Mouse (Mus musculus) liver, embryonic 15.5 days (tissue): ENCODE data around the gene Ergic2. TPM values are rescaled to one million over a fixed set of nuclear protein-coding genes. Genes with fewer than 3 reads are reported as not detected.

Source experiments
- ATAC-seq: fragments of 200-750 bp; cut with Nextera tagmentation; 2 replicates; pipeline ENCODE4 v1.8.0; 2017; ENCODE audit warnings: moderate number of reproducible peaks, mild to moderate bottlenecking, moderate library complexity; ENCODE audit not compliant: insufficient read depth
- H3K27ac ChIP-seq: fragments of 300-500 bp; sonication (generic); replicated peaks from 2 replicates; pipeline ENCODE4 v1.5.1; 2015; ENCODE audit warnings: mild to moderate bottlenecking, inconsistent platforms
- H3K27me3 ChIP-seq: fragments of 300-500 bp; sonication (generic); 2 replicates; pipeline ENCODE4 v1.6.1; 2015; ENCODE audit warnings: mild to moderate bottlenecking, inconsistent platforms
- H3K36me3 ChIP-seq: fragments of 300-500 bp; sonication (generic); replicated peaks from 2 replicates; pipeline ENCODE4 v1.6.1; 2015; ENCODE audit warnings: moderate library complexity, mild to moderate bottlenecking, inconsistent platforms
- H3K4me1 ChIP-seq: fragments of 300-500 bp; sonication (generic); replicated peaks from 2 replicates; pipeline ENCODE4 v1.6.1; 2015; ENCODE audit warnings: inconsistent platforms
- H3K4me2 ChIP-seq: fragments of 300-500 bp; sonication (generic); 2 replicates; pipeline ENCODE4 v1.6.1; 2015; ENCODE audit warnings: moderate library complexity, mild to moderate bottlenecking, inconsistent platforms
- H3K4me3 ChIP-seq: fragments of 300-500 bp; sonication (generic); replicated peaks from 2 replicates; pipeline ENCODE4 v1.5.1; 2015; ENCODE audit warnings: mild to moderate bottlenecking, inconsistent platforms
- H3K9ac ChIP-seq: fragments of 300-500 bp; sonication (generic); 2 replicates; pipeline ENCODE4 v1.6.1; 2015; ENCODE audit warnings: moderate library complexity, mild to moderate bottlenecking, inconsistent platforms
- H3K9me3 ChIP-seq: fragments of 300-500 bp; sonication (generic); replicated peaks from 2 replicates; pipeline ENCODE4 v1.6.1; 2016; ENCODE audit warnings: inconsistent platforms
- WGBS: fragments of 180-500 bp; shearing (Covaris S2); methylation state at CpG from one replicate; pipeline ENCODE4 v1.1.7; 2015; ENCODE audit warnings: mixed read lengths; ENCODE audit not compliant: insufficient replicate concordance; 5-methylcytosine and 5-hydroxymethylcytosine counted together
- polyA plus RNA-seq: library from polyadenylated mRNA; unstranded; fragments of >200 nt; fragmentation: Nextera tagmentation; extraction: Ambion mirVana; gene quantifications from 2 replicates; pipeline ENCODE4 v1.2.1, GENCODE M21; 2015

Ergic2 gene
- polyA plus RNA-seq = 93.6 and 104 TPM in 2 replicates

- peak; percentile 98 for ATAC-seq
These were observed at the start of gene Ergic2 for GRCm38 (mm10) chr6:148211897-148212680. TSS of gene Ergic2 (minus strand) at chr6:148212374.

GRCm38 (mm10) chr6:148260729-148261101 is 48.5 kb upstream of the Ergic2 start:
- H3K36me3 ChIP-seq = no peaks in the 10 kb centered on the region
- H3K4me3 ChIP-seq = no peak overlapping the region
- H3K4me1 ChIP-seq = no peaks in the 10 kb centered on the region
- no peak overlapping the region for H3K27ac ChIP-seq
- no peak overlapping the region for H3K9ac ChIP-seq
- H3K9me3 ChIP-seq = no peaks in the 10 kb centered on the region
- 83% methylated on average over 6 of the region's 6 CpGs for WGBS
- H3K4me2 ChIP-seq = no peak overlapping the region
- no peaks in the 10 kb centered on the region for H3K27me3 ChIP-seq
- no peak for ATAC-seq

More at GRCm38 (mm10) chr6:148211897-148212680, at the start of gene Ergic2:
- peak within 1 kb of the TSS; percentile 95 for H3K4me3 ChIP-seq
- whole genome bisulfite sequencing = under 1% methylated on average over 61 of the region's 61 CpGs
- H3K27ac ChIP-seq = peak within 1 kb of the TSS; percentile 95
- H3K27me3 ChIP-seq = no peaks in the 10 kb centered on the region
- H3K9me3 ChIP-seq = no peaks in the 10 kb centered on the region
- H3K9ac ChIP-seq = peak within 1 kb of the TSS; percentile 97
- H3K36me3 ChIP-seq = 0 out of 2 replicates have a peak, but pooled peaks cover 11% of the 10 kb centered on the region
- peaks cover 29% of the 10 kb centered on the region for H3K4me1 ChIP-seq
- peak within 1 kb of the TSS; percentile 81 for H3K4me2 ChIP-seq

- Histone ChIP-seq H3K36me3 (no peaks in the 10 kb centered on the region), H3K4me1 (no peaks in the 10 kb centered on the region), H3K9me3 (no peaks in the 10 kb centered on the region), H3K4me3 (no peak overlapping the region), H3K27ac (no peak overlapping the region), H3K9ac (no peak overlapping the region), H3K27me3 (no peaks in the 10 kb centered on the region), H3K4me2 (no peak overlapping the region)
- WGBS = 53% methylated on average over 4 of the region's 4 CpGs
- ATAC-seq = peak; percentile 47; the same call in 1 of the 2 replicates
These were observed 48.0 kb upstream of the Ergic2 start for GRCm38 (mm10) chr6:148259979-148260728.

GRCm38 (mm10) chr6:148259074-148259473 is 46.9 kb upstream of the Ergic2 start:
- no peaks in the 10 kb centered on the region for H3K9me3 ChIP-seq
- 74% methylated on average over 8 of the region's 8 CpGs for WGBS
- no peak for ATAC-seq

GRCm38 (mm10) chr6:148257805-148258204 is 45.6 kb upstream of the Ergic2 start:
- H3K27me3 ChIP-seq = no peaks in the 10 kb centered on the region
- no peaks in the 10 kb centered on the region for H3K4me1 ChIP-seq
- WGBS = 21% methylated on average over 2 of the region's 2 CpGs
- H3K4me2 ChIP-seq = no peak overlapping the region
- ATAC-seq = no peak
- no peaks in the 10 kb centered on the region for H3K36me3 ChIP-seq
- no peaks in the 10 kb centered on the region for H3K9me3 ChIP-seq
- H3K4me3 ChIP-seq = no peak overlapping the region
- no peak overlapping the region for H3K9ac ChIP-seq
- H3K27ac ChIP-seq = no peak overlapping the region

More at GRCm38 (mm10) chr6:148259074-148259473, 46.9 kb upstream of the Ergic2 start:
- H3K27ac ChIP-seq = no peak overlapping the region
- H3K4me1 ChIP-seq = no peaks in the 10 kb centered on the region
- no peak overlapping the region for H3K4me2 ChIP-seq
- H3K4me3 ChIP-seq = no peak overlapping the region
- H3K9ac ChIP-seq = no peak overlapping the region
- H3K36me3 ChIP-seq = no peaks in the 10 kb centered on the region
- no peaks in the 10 kb centered on the region for H3K27me3 ChIP-seq

- Histone ChIP-seq H3K4me1 (no peaks in the 10 kb centered on the region), H3K36me3 (no peaks in the 10 kb centered on the region), H3K4me3 (no peak overlapping the region), H3K9ac (no peak overlapping the region), H3K27ac (no peak overlapping the region), H3K27me3 (no peaks in the 10 kb centered on the region), H3K4me2 (no peak overlapping the region), H3K9me3 (no peaks in the 10 kb centered on the region)
- no peak for ATAC-seq
- WGBS = 60% methylated on average over 3 of the region's 3 CpGs
These were observed 43.9 kb upstream of the Ergic2 start for GRCm38 (mm10) chr6:148256109-148256508.

- no peaks in the 10 kb centered on the region for H3K9me3 ChIP-seq
- H3K27me3 ChIP-seq = no peaks in the 10 kb centered on the region
- no peaks in the 10 kb centered on the region for H3K4me1 ChIP-seq
- no peaks in the 10 kb centered on the region for H3K36me3 ChIP-seq
- no peak overlapping the region for H3K27ac ChIP-seq
- 57% methylated on average over 1 of the region's 1 CpGs for WGBS
- H3K4me3 ChIP-seq = no peak overlapping the region
- H3K9ac ChIP-seq = no peak overlapping the region
- ATAC-seq = no peak
- no peak overlapping the region for H3K4me2 ChIP-seq
These were observed 43.4 kb upstream of the Ergic2 start for GRCm38 (mm10) chr6:148255395-148256053.

- no peak for ATAC-seq
- H3K9ac ChIP-seq = no peak overlapping the region
- 53% methylated on average over 3 of the region's 3 CpGs for WGBS
- no peak overlapping the region for H3K4me2 ChIP-seq
- no peaks in the 10 kb centered on the region for H3K36me3 ChIP-seq
- H3K4me1 ChIP-seq = 0 out of 2 replicates have a peak, but pooled peaks cover 8% of the 10 kb centered on the region
- no peaks in the 10 kb centered on the region for H3K27me3 ChIP-seq
- H3K9me3 ChIP-seq = no peaks in the 10 kb centered on the region
- no peak overlapping the region for H3K27ac ChIP-seq
- H3K4me3 ChIP-seq = no peak overlapping the region
These were observed 37.0 kb upstream of the Ergic2 start for GRCm38 (mm10) chr6:148249221-148249620.

- Histone ChIP-seq H3K9me3 (no peaks in the 10 kb centered on the region), H3K27ac (no peak overlapping the region), H3K9ac (no peak overlapping the region), H3K4me2 (no peak overlapping the region), H3K27me3 (no peaks in the 10 kb centered on the region), H3K4me1 (0 out of 2 replicates have a peak, but pooled peaks cover 8% of the 10 kb centered on the region), H3K4me3 (no peak overlapping the region), H3K36me3 (no peaks in the 10 kb centered on the region)
- no peak for ATAC-seq
- 30% methylated on average over 2 of the region's 2 CpGs for WGBS
These were observed 36.5 kb upstream of the Ergic2 start for GRCm38 (mm10) chr6:148248625-148249024.

- H3K27ac ChIP-seq = no peak overlapping the region
- no peaks in the 10 kb centered on the region for H3K9me3 ChIP-seq
- no peaks in the 10 kb centered on the region for H3K36me3 ChIP-seq
- 0 out of 2 replicates have a peak, but pooled peaks cover 8% of the 10 kb centered on the region for H3K4me1 ChIP-seq
- H3K4me3 ChIP-seq = no peak overlapping the region
- WGBS = 59% methylated on average over 7 of the region's 7 CpGs
- no peak; the same call in 1 of the 2 replicates for ATAC-seq
- H3K4me2 ChIP-seq = no peak overlapping the region
- no peaks in the 10 kb centered on the region for H3K27me3 ChIP-seq
- no peak overlapping the region for H3K9ac ChIP-seq
These were observed 34.4 kb upstream of the Ergic2 start for GRCm38 (mm10) chr6:148246544-148246943.

- no peaks in the 10 kb centered on the region for H3K36me3 ChIP-seq
- H3K4me1 ChIP-seq = 0 out of 2 replicates have a peak, but pooled peaks cover 8% of the 10 kb centered on the region
- no peaks in the 10 kb centered on the region for H3K27me3 ChIP-seq
- H3K27ac ChIP-seq = no peak overlapping the region
- WGBS = 62% methylated on average over 1 of the region's 1 CpGs
- no peak overlapping the region for H3K4me2 ChIP-seq
- no peak overlapping the region for H3K9ac ChIP-seq
- no peak overlapping the region for H3K4me3 ChIP-seq
- no peaks in the 10 kb centered on the region for H3K9me3 ChIP-seq
- no peak for ATAC-seq
These were observed 32.7 kb upstream of the Ergic2 start for GRCm38 (mm10) chr6:148244836-148245235.
